Comparison of ENCODE assay signal across 21 mouse cellular contexts in genomic region chr15:41232406-41233060, GRCm38 (mm10).
A peak's percentile ranks its signal among the peaks of the same experiment; 100 is the strongest.
DNase-seq lines count a peak whose midpoint lies in the region; ATAC-seq lines count a peak whose summit lies in the region.
"Had no signal": no experiment of that assay in that cellular context is flagged by ENCODE, and none has a peak within 500 bp of the region (broad histone marks: within the 10 kb centered on the region; RNA-seq: fewer than 3 reads in every experiment).

No protein-coding gene starts in this region.

- H3K9ac ChIP-seq in kidney, embryonic 14.5 days (ENCODE audit: low read depth, low read length): no peak overlapping the region
- H3K9ac ChIP-seq: forebrain, embryonic 13.5 days; hindbrain, embryonic 14.5 days; liver, embryonic 12.5 days; lung, embryonic 15.5 days; midbrain, embryonic 15.5 days; stomach, embryonic 15.5 days had no signal

- ATAC-seq in kidney, embryonic 14.5 days (ENCODE audit: low FRiP score, low TSS enrichment): no peak
- ATAC-seq: forebrain, embryonic 13.5 days; intestine, embryonic 16.5 days; liver, embryonic 12.5 days; midbrain, embryonic 15.5 days had no signal

- no peaks in the 10 kb centered on the region for H3K4me1 ChIP-seq in kidney, embryonic 14.5 days (ENCODE audit: control insufficient read depth, insufficient read depth, low read length)
- H3K4me1 ChIP-seq: embryonic facial prominence, embryonic 10.5 days; forebrain, embryonic 13.5 days; liver, embryonic 12.5 days; lung, embryonic 15.5 days; midbrain, embryonic 15.5 days; stomach, embryonic 15.5 days had no signal

- H3K27ac ChIP-seq in kidney, embryonic 14.5 days (ENCODE audit: low read depth, low read length): no peak overlapping the region
- H3K27ac ChIP-seq: embryonic facial prominence, embryonic 10.5 days; forebrain, embryonic 13.5 days; hindbrain, embryonic 14.5 days; liver, embryonic 12.5 days; lung, embryonic 15.5 days; midbrain, embryonic 15.5 days; stomach, embryonic 15.5 days had no signal

- WGBS in kidney, embryonic 14.5 days: 25% methylated on average over 2 of the region's 2 CpGs

- no peaks in the 10 kb centered on the region for H3K9me3 ChIP-seq in kidney, embryonic 14.5 days (ENCODE audit: control insufficient read depth, low read length)
- H3K9me3 ChIP-seq: embryonic facial prominence, embryonic 10.5 days; forebrain, embryonic 13.5 days; G1E; liver, embryonic 12.5 days; lung, embryonic 15.5 days; midbrain, embryonic 15.5 days; stomach, embryonic 15.5 days had no signal

- DNase-seq in kidney, postnatal 36 days: peak; percentile 14 to 29
- peak; percentile 93 for DNase-seq in R1 (ENCODE audit: low read depth, low spot score)
- peak; percentile 3 for DNase-seq in adrenal gland, postnatal 25 days
- DNase-seq in layer of hippocampus, adult 9-10 months (ENCODE audit: low spot score): peak; percentile 12
- DNase-seq in left cerebral cortex, postnatal 14 days (ENCODE audit: low spot score in 2 of 2): no peak
- no peak for DNase-seq in frontal cortex, postnatal 14 days (ENCODE audit: low spot score in 2 of 2)
- no peak for DNase-seq in urinary bladder, postnatal 36 days (ENCODE audit: low spot score in 2 of 2)
- DNase-seq: cerebellum, adult 11-12 months; cerebellum, postnatal 25 days; thymus, postnatal 25 days had no signal

- H3K4me3 ChIP-seq in kidney, embryonic 14.5 days (ENCODE audit: low read length): no peak overlapping the region
- H3K4me3 ChIP-seq: embryonic facial prominence, embryonic 10.5 days; forebrain, embryonic 13.5 days; liver, embryonic 12.5 days; lung, embryonic 15.5 days; midbrain, embryonic 15.5 days; stomach, embryonic 15.5 days had no signal

- no peaks in the 10 kb centered on the region for H3K36me3 ChIP-seq in kidney, embryonic 14.5 days (ENCODE audit: control insufficient read depth, insufficient read depth, low read length)
- H3K36me3 ChIP-seq: embryonic facial prominence, embryonic 10.5 days; G1E; liver, embryonic 12.5 days; lung, embryonic 15.5 days; midbrain, embryonic 15.5 days; stomach, embryonic 15.5 days had no signal

- intact Hi-C loops in left cerebral cortex, postnatal 14 days (cut with DNase I): no loop called here

- no peak overlapping the region for H3K4me2 ChIP-seq in kidney, embryonic 14.5 days (replicated peaks; ENCODE audit: low read depth, low read length)
- H3K4me2 ChIP-seq: forebrain, embryonic 13.5 days; heart, embryonic 11.5 days; hindbrain, embryonic 14.5 days; liver, embryonic 12.5 days; lung, embryonic 15.5 days; midbrain, embryonic 15.5 days; stomach, embryonic 15.5 days had no signal

- H3K27me3 ChIP-seq in kidney, embryonic 14.5 days (ENCODE audit: control insufficient read depth, insufficient read depth, low read length): no peaks in the 10 kb centered on the region
- H3K27me3 ChIP-seq: forebrain, embryonic 13.5 days; liver, embryonic 12.5 days; lung, embryonic 15.5 days; midbrain, embryonic 15.5 days; stomach, embryonic 15.5 days had no signal

Comparison
In these comparisons a context has a peak if more than half of its experiments do, and no peak if none do; other contexts are left out.
1. DNase-seq: peak in kidney, postnatal 36 days (2 of 2), R1 (single experiment), adrenal gland, postnatal 25 days (single experiment) and layer of hippocampus, adult 9-10 months (single experiment); none in left cerebral cortex, postnatal 14 days (0 of 2), frontal cortex, postnatal 14 days (0 of 2) and urinary bladder, postnatal 36 days (0 of 2).